Mouse (Mus musculus) midbrain, embryonic 16.5 days (tissue): ENCODE results near the gene Olfr747. TPM values are rescaled to one million over a fixed set of nuclear protein-coding genes. Genes with fewer than 3 reads are reported as not detected.
"Not testable (repeated sequence)": the region's sequence is repeated elsewhere in the genome, so short reads cannot be mapped to it uniquely, and the experiment has no call there.

Experiments
- ATAC-seq: fragments of 200-750 bp; cut with Nextera tagmentation; 2 replicates; pipeline ENCODE4 v1.8.0; 2017; ENCODE audit warnings: moderate TSS enrichment
- H3K27ac ChIP-seq: fragments of 300-500 bp; sonication (generic); 2 replicates; pipeline ENCODE4 v1.5.1; 2014; ENCODE audit warnings: mild to moderate bottlenecking, low read length, mixed read lengths
- H3K27me3 ChIP-seq: fragments of 300-500 bp; sonication (generic); 2 replicates; pipeline ENCODE4 v1.6.1; 2014; ENCODE audit warnings: low read depth, low read length, mixed read lengths; ENCODE audit not compliant: control insufficient read depth, insufficient read depth
- H3K36me3 ChIP-seq: fragments of 300-500 bp; sonication (generic); 2 replicates; pipeline ENCODE4 v1.6.1; 2014; ENCODE audit warnings: mild to moderate bottlenecking, low read length, moderate library complexity, mixed read lengths; ENCODE audit not compliant: control insufficient read depth, insufficient read depth
- H3K4me1 ChIP-seq: fragments of 300-500 bp; sonication (generic); 2 replicates; pipeline ENCODE4 v1.6.1; 2014; ENCODE audit warnings: mild to moderate bottlenecking, low read length, mixed read lengths; ENCODE audit not compliant: control insufficient read depth, insufficient read depth
- H3K4me2 ChIP-seq: fragments of 300-500 bp; sonication (generic); 2 replicates; pipeline ENCODE4 v1.6.1; 2014; ENCODE audit warnings: mild to moderate bottlenecking, low read length, mixed read lengths
- H3K4me3 ChIP-seq: fragments of 300-500 bp; sonication (generic); 2 replicates; pipeline ENCODE4 v1.5.1; 2014; ENCODE audit warnings: low read depth, mild to moderate bottlenecking, low read length, moderate library complexity, mixed read lengths
- H3K9ac ChIP-seq: fragments of 300-500 bp; sonication (generic); 2 replicates; pipeline ENCODE4 v1.6.1; 2014; ENCODE audit warnings: low read depth, low read length, mixed read lengths
- H3K9me3 ChIP-seq: fragments of 300-500 bp; sonication (generic); replicated peaks from 2 replicates; pipeline ENCODE4 v1.6.1; 2014; ENCODE audit warnings: mild to moderate bottlenecking, low read length, mixed read lengths; ENCODE audit not compliant: control insufficient read depth, poor library complexity, severe bottlenecking
- WGBS: fragments of 180-500 bp; shearing (Covaris S2); extraction: QIAGEN DNeasy Blood & Tissue Kit; methylation state at CpG from one replicate; pipeline ENCODE4 v1.1.7; 2014; 5-methylcytosine and 5-hydroxymethylcytosine counted together
- polyA plus RNA-seq: library from polyadenylated mRNA; unstranded; fragments of >200 nt; fragmentation: Nextera tagmentation; extraction: Ambion mirVana; gene quantifications from 2 replicates; pipeline ENCODE4 v1.2.1, GENCODE M21; 2015

Gene Olfr747
- polyA plus RNA-seq = not detected in 2 replicates

DNA sequence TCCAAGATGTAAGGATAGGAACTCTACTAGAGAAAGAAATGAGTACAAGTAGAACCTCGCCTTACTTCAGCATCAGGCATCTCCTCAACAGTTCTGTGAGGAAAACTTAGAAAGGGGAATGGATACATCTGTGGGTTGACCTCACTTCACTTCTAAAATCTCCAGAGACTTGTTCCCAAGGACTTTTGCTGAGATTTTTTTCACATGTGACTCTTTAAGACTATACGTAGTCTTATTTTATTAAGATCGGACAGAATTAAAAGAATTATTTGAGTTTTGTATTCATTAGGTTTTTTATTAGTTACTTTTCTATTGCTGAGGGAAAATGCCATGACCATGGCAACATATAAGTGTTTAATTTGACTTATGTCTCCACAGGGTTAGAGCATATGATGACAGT is at the start of gene Olfr747:
Gene Olfr747, minus strand, starts transcription at position 101 of the 400 bp plus-strand sequence.
- WGBS = 90% methylated on average over 3 of the region's 3 CpGs
- Histone ChIP-seq H3K27me3 (no peaks in the 10 kb centered on the region), H3K9me3 (no peaks in the 10 kb centered on the region)

DNA sequence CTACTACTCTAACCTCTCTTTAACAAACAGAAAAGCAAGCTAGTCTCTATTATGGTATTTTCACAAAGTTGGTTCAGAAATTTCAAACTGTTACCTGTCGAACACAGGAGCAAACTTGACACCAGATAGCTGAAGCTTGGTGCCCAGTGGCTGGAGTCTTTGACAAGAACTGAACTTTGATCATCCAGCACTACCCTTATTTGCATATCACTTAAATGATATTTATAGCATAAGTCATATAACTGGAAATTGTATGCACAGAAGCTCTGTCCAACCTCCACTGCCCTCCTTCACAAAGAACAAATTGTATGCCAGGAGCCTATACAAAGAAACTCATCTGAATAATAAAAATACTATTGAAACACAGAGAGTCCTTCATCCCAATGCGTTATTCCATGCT is 48.6 kb upstream of the Olfr747 start:
- no peak overlapping the region for H3K27ac ChIP-seq
- H3K27me3 ChIP-seq = no peaks in the 10 kb centered on the region
- H3K36me3 ChIP-seq = no peaks in the 10 kb centered on the region
- WGBS = 73% methylated on average over 2 of the region's 2 CpGs
- H3K4me3 ChIP-seq = no peak overlapping the region
- no peak overlapping the region for H3K9ac ChIP-seq
- H3K4me1 ChIP-seq = no peaks in the 10 kb centered on the region
- no peak for ATAC-seq
- no peak overlapping the region for H3K4me2 ChIP-seq
- no peaks in the 10 kb centered on the region for H3K9me3 ChIP-seq

More for the DNA sequence above, at the start of gene Olfr747:
- no peak within 1 kb of the TSS for H3K27ac ChIP-seq
- H3K9ac ChIP-seq = no peak within 1 kb of the TSS
- no peak within 1 kb of the TSS for H3K4me3 ChIP-seq
- no peak for ATAC-seq
- H3K4me2 ChIP-seq = no peak within 1 kb of the TSS
- H3K4me1 ChIP-seq = no peaks in the 10 kb centered on the region
- H3K36me3 ChIP-seq = no peaks in the 10 kb centered on the region

DNA sequence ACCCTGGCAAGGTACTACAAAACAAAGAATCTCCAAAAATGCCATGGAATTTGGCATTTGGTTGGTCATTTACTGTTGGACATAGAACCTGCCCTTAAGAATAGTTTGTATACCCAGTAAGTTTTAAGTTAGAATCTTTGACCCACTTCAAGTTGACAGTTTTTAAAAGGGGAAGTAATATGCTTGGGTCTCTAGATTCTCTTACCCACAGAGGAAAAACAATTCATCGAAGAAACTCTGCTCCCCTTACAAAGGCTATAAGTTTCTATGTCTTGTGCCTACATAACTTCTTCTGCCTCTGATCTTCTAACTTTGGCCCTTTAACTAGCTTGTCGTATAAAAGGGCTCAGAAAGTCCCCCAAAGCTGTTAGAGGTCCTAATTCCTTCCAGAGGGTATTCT is 47.3 kb upstream of the Olfr747 start:
- 78% methylated on average over 2 of the region's 2 CpGs for WGBS
- ATAC-seq = no peak
- no peak overlapping the region for H3K4me3 ChIP-seq

DNA sequence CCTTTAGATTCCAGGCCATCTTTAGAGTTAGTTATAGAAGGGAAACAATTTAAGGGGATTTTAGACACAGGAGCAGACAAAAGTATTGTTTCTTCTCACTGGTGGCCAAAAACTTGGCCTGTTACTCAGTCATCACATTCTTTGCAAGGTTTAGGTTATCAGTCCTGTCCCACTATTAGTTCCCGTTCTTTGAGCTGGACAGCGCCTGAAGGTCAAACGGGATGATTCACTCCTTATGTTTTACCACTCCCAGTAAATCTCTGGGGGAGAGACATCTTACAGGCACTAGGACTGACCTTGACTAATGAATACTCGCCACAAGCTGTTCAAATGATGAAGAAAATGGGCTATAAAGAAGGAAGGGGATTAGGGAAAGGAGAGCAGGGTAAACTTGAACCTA is 29.4 kb upstream of the Olfr747 start:
- not testable (repeated sequence) for H3K27ac ChIP-seq, H3K27me3 ChIP-seq, ATAC-seq, H3K4me1 ChIP-seq, H3K9ac ChIP-seq, H3K4me2 ChIP-seq, H3K36me3 ChIP-seq, H3K9me3 ChIP-seq, H3K4me3 ChIP-seq
- WGBS = 89% methylated on average over 3 of the region's 4 CpGs

More for the DNA sequence above, 47.3 kb upstream of the Olfr747 start:
- Histone ChIP-seq H3K27ac (no peak overlapping the region), H3K4me2 (no peak overlapping the region), H3K4me1 (no peaks in the 10 kb centered on the region), H3K9ac (no peak overlapping the region), H3K36me3 (no peaks in the 10 kb centered on the region), H3K27me3 (no peaks in the 10 kb centered on the region), H3K9me3 (no peaks in the 10 kb centered on the region)

DNA sequence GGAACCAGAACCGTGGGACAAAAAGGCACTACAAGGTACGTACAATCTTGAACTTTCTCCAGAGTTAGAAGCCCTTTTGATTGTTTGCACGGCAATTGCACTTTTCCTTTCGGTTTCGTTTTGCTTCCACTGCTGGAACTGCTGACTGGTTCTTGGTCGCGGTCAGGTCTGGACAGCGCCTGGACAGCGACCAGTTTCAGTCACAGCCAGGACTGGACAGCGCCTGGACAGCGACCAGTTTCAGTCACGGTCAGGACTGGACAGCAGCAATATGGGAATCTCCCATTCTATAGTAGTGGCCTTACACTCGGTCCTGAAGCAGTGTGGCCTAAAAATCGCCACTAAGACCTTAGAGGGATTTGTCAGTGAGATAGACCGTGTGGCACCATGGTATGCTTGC is 26.9 kb upstream of the Olfr747 start:
- ATAC-seq, H3K27me3 ChIP-seq, H3K9ac ChIP-seq, H3K4me3 ChIP-seq, H3K4me1 ChIP-seq, H3K9me3 ChIP-seq, H3K36me3 ChIP-seq, H3K27ac ChIP-seq, H3K4me2 ChIP-seq: not testable (repeated sequence)
- whole genome bisulfite sequencing = 94% methylated on average over 14 of the region's 15 CpGs

DNA sequence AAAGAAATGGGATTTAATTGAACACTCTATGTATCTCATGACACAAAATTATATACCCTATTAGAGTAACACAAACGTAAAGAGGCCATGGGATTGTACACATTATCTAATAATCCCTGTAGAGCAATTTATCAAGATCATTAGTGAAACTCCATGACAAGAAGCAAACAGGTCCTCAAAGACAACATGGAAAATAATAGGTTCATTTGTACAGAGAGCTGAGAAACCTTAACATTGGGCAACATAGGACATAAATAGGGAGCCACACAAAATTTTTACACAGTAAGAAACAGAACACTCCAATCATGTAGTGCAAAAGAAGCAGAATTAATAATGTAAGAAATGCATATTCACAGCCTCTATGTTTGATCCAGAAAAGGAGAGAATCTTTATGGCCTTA is 14.1 kb upstream of the Olfr747 start, which contains the start of gene Olfr748:
Gene Olfr748, plus strand, starts transcription at position 301 of the 400 bp plus-strand sequence.
- Histone ChIP-seq H3K4me1 (no peaks in the 10 kb centered on the region), H3K9ac (no peak within 1 kb of the TSS), H3K4me2 (no peak within 1 kb of the TSS), H3K27ac (no peak within 1 kb of the TSS), H3K27me3 (no peaks in the 10 kb centered on the region), H3K9me3 (no peaks in the 10 kb centered on the region), H3K36me3 (no peaks in the 10 kb centered on the region), H3K4me3 (no peak within 1 kb of the TSS)
- ATAC-seq = no peak
- WGBS = 70% methylated on average over 1 of the region's 1 CpGs

DNA sequence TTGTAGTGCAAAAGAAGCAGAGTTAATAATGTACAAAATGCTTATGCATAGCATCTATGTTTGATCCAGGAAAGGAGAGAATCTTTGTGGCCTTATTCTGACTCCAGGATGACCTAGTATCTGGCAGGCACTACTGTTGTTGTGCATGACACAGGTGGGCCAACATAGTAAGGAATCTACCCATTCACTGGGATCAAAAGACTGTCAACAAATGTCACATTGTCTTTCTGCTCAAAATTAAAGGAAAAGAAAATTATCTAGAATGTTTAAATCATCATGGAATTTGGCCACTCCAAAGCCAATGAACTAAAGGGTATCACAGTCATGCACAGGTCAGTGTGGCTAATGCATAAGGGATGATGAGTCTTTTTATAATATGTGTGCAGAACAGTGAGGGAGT is 46.2 kb downstream of the Olfr747 start, which contains the start of gene Olfr746:
Gene Olfr746, plus strand, starts transcription at position 301 of the 400 bp plus-strand sequence.
- Histone ChIP-seq H3K4me2 (no peak within 1 kb of the TSS), H3K9me3 (no peaks in the 10 kb centered on the region), H3K4me1 (no peaks in the 10 kb centered on the region), H3K27ac (no peak within 1 kb of the TSS), H3K36me3 (no peaks in the 10 kb centered on the region), H3K4me3 (no peak within 1 kb of the TSS), H3K27me3 (no peaks in the 10 kb centered on the region), H3K9ac (no peak within 1 kb of the TSS)
- no peak for ATAC-seq

DNA sequence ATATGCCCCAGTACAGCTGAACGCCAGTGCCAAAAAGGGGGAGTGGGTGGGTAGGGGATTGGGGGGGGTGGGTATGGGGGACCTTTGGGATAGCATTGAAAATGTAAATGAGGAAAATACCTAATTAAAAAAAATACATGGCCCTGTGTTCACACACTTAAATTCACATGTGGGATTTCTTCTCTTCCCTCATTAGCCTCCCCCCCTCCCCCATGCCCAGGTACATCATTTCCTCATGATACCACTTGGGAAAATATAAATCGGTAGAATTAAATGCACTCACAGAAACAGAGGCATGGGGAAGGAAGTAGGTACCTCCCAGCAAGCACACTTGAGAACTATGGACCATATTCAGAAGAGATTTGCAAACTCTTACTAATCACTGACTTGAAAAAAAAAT is 53.9 kb downstream of the Olfr747 start, which contains the start of gene Olfr745:
Gene Olfr745, plus strand, starts transcription at position 301 of the 400 bp plus-strand sequence.
- Histone ChIP-seq H3K9ac (no peak within 1 kb of the TSS), H3K27me3 (no peaks in the 10 kb centered on the region), H3K4me3 (no peak within 1 kb of the TSS), H3K4me2 (no peak within 1 kb of the TSS), H3K36me3 (no peaks in the 10 kb centered on the region), H3K9me3 (no peaks in the 10 kb centered on the region), H3K27ac (no peak within 1 kb of the TSS), H3K4me1 (no peaks in the 10 kb centered on the region)
- no peak for ATAC-seq
- 91% methylated on average over 2 of the region's 2 CpGs for WGBS
